Mouse (Mus musculus) spleen, adult 12 weeks (tissue): ENCODE data around the gene Tead1.

Source experiments
- DNase-seq: peaks from one replicate; pipeline ENCODE4 v3.0.0; 2022; ENCODE audit warnings: low spot score

Gene Tead1

DNA sequence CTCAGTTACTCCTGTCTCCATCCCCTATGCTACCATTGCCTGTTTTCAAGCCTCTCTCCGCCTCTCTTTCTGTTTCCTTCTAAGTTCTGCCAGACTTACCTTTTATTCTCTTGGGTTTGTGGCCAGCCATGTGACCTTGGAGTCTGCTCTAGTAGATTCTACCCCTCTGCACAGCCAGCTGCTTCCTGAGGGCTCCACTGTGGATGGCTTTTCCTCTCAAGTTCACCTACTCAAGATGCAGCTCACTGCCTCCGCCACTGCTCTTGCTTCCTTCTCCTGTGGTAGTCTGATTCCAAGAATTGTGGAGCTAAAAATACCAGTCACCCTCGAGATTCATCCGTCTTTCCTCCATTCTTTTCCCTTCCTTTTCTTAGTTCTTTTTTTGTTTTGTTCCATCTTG lies 140.7 kb downstream of the Tead1 start:
- DNase-seq, result no peak

DNA sequence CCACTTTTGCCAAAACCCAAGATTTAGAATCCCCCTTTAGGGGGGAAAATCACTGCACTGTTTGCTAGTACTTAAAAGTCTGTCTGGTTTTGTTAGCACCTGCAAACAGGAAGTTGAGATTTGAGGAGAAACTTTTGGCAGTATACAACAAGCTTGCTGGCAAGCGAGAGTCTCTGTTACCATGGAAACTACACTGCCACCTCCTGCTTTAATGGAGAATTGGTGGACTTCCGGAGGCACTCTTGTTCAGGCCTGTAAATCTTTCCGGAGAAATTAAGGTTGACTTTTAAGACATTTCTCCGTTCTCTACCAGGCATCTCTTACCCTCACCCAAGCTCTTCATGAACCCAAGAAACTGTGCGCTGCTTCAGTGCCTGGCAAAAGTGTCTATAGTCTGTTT lies 143.8 kb downstream of the Tead1 start:
- DNase-seq, result no peak

DNA sequence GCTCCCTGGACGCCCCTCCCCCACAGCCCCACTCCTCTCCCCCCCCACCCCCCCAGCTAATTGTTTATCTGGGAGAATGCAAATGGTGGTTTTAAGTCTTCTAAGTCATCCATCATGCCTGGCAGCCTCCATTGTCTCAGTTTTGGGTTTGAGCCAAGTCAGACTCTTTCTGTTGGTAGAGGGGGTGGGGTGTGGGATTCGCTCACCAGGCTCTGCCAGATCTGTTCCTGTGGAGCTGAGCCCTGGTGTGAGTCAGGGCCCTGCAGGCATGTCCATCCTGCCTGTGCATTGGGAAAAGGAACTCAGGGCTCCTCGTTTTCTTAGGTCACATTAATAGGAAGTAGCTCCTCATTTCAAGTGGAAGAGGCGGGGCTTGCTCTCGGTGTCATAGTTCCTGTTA lies 144.5 kb downstream of the Tead1 start:
- DNase-seq, result no peak

DNA sequence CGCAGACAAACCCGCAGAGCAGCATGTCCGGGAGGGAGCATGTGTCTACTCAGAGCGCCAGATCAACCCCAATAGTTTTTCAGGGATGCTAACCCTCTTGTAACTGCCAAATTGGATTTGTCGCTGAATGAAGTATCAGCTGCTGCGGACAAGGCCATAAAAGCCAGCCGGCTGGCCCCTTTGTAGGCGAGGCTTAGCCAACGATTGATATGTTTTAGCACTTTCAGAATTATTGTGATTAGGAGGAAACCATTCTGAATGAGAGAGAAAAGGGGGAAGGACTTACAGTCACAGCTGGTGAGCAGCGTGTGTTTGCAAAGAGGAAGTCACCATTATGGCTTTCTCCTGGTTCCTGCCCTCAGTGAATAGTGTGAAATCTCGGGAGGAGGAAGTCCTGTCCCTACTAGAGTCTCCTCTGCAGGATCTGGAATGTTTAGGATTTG lies 146.2 kb downstream of the Tead1 start:
- DNase-seq, result no peak

DNA sequence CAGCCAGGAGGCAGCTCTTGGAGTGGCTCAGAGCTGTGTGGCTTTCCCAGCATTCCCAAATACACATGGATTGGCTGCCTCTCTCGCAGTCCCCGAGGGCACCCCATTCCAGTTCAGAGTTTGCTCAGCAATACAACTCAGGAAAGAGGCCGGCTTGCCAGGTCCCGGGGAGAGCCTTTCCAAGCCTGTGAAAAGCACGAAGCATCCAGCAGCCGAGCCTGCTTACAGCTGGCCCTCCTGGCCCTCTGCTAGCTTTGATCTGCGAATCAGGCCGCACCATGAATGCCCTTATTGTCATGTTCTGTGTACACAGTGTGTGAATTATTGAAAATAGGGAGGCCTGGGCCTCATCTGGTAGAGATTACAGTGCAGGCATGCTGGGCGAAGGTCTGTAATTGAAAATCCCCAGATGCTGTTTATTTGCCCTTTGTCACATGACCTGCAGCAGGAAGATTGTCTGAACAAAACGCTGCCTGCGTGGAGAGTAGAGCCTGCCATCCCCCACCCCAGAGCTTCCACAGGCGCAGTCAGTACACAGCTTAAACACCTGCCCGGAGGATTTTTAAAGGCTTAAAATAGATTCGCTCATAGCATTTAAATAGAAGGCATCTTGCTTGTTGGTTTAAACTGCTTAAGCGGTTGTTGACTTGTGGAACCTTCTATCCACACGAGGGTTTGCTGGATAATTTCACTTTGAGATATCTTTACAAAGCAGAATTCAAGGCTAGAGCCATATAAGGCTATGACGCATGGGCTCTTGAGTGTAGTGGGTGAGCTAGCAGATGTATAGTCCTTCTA lies 147.2 kb downstream of the Tead1 start:
- no peak for DNase-seq

DNA sequence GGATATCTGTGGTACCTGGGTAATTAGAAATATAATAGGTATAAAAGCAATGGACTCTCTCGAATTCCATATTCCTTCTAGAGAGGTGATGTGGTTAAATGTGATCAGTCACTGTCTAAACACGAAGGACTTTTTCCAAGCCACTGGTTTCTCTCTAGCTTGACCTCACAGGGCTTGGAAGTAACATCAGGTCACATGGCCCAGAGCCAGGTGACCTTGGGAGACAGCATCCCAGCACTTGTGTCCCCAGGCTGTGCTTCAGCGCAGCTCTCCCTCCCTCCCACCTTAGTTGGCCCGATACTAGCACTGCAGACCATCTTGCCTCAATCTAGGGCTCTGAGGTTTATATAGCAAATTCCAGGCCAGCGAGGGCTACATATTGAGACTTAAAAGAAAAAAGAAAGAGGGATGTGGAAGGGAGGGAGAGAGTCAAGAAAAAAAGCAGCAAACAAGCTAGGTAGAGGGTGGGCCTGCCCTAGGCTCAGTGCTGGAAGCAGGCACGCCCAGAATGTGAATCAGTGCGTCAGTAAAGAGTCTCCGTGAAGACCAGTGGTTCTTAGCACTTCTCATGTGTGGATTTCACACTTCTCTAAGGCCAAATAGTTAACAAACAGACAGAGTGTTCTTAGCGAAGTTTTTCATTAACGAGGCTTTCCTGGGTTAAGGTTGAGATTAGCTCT lies 149.0 kb downstream of the Tead1 start:
- DNase-seq, result no peak

DNA sequence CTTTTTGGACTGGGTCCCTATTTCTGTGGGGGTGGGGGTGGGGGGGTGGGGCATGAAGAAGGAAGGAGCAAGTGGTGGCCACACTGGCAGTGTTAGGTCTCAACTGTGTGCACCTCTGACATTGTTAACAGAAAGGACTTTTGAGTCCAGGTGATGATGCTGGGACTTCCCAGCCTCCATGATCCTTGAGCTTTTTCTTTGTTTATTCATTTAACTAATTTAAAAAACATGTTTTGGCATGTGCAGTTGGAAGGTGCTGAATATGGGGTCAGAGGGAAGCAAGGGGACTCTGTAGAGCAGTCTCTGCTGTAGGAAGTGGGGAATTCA lies 149.5 kb downstream of the Tead1 start:
- no peak for DNase-seq

DNA sequence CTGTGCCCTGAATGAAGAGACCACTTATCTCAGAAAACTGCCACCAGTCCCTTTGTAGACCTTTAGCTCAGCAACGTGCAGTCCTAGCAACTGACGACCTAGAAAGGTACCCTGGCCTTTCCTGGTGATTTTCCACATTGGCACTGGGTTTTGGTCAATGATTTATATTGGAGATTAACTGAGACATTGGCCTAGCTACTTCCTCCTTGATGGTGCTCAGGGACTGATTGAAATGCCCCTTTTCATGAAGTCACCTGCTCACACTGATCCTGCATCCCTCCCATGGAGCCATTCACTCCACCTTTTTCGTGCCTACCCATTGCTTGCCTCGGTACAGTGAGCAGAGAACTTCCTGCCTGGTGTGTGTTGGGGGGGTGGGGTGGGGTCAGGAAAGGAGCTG lies 151.8 kb downstream of the Tead1 start:
- no peak for DNase-seq

DNA sequence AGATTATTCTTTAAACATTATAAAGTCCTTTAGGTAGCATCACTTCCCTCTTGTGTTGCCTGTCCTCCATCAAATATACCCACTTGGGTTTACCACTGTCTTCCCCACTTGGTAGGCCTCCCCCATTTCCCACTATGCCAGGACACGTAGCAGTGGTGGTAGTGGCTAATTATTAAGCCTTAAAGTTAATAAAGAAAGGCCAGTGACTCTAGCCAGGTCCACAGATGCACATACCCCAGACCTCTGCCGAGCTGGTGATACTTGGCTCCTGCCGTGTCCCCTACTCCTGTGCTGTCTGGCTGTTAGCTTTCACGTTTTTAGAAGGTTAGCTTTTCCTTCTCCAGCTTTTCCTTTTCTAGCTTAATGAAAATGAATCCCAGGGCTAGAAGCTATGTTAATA lies 152.3 kb downstream of the Tead1 start:
- DNase-seq, result no peak

DNA sequence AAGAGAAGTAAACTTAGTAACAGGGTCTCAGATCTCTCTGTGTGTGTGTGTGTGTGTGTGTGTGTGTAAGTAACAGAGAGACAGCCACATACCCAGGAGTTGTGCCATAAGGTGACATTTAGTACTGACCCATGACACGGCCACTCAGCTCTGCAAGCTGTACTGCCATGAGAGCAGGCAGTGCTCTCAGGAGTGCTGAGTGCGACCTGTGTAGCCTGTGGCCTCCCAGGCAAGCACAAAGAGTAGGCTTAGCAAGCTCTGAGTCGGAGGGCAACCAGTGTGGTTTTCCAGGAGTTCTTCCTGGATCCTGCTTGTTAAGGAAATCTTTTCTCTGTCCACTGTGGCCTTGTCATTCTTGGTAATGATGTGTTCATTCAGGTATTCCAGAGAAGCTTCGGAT lies 154.0 kb downstream of the Tead1 start:
- no peak for DNase-seq

DNA sequence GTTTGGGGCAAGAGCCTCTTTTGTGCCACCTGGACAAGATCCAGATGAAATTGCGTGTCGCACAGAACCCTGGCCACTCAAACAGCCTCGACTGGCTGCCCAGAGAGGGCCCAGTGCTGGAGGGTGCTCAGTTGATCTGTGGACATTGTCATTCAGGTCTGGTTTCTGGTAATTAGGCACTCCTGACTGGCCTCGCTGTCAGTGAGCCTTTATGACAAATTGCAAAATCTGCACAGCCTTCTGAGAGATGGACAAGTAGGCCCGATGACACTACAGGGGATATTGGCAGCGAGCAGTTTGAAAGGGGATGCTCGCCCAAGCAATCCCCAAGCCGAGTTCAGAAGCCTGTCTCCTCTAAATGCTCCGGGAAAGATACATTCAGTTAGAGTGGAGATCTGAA lies 157.0 kb downstream of the Tead1 start:
- DNase-seq, result no peak

DNA sequence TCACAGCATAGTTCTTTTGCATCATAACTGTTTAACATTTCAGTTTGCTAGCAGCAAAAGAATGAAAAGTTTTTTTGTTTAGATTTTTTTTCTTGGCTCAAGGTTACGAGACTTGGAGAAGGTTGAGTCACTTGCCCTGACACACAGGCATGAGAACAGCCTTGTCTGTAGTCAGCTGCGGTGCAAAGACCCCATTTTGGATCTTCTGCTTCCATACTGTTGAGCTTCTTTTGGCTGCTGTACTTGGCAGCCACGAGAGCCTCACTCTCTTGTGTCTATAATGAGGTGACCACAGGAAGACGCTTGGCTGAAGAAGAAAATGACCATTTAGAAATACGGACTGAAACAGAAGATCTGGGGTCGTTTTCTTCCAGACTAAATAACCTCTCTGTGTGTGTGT lies 159.0 kb downstream of the Tead1 start:
- no peak for DNase-seq

DNA sequence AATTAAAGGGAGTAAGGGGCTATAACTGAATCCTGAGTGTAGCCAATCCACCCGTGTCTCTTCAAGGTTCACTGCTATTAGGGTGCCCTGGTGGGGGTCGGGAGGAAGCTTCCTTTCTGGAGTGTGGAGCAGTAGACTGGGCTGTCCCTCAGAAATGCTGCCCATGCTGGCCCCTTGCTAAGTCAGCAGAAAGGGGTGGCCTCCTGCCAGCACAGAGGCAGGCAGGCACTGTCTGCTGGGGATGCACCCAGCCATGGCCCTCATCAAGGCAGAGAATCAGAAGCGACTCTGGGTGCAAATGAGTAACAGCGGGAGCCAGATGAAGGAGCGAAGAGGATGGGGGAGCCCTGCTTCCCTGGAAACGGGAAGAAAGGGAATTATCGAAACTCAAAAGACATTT lies 161.2 kb downstream of the Tead1 start:
- no peak for DNase-seq

DNA sequence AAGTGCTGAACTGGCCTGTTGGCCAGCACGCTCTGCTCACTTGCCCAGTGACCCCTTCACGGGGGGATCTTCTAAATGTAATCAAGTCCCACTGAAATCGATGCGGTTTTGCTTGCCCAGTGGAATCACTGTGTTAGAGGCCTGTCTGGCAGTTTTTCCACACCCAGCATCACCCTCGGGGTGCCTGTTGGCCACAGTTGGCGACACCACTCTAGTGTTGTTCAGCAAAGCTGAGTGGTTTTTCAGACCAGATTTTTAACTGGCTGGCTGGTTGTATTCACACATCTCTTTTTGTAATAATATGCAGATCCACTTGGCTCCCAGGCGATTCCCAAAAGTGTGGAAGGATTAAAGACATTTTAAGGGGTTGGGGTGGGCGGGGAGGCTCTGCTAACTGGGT lies 161.8 kb downstream of the Tead1 start:
- DNase-seq, result no peak

DNA sequence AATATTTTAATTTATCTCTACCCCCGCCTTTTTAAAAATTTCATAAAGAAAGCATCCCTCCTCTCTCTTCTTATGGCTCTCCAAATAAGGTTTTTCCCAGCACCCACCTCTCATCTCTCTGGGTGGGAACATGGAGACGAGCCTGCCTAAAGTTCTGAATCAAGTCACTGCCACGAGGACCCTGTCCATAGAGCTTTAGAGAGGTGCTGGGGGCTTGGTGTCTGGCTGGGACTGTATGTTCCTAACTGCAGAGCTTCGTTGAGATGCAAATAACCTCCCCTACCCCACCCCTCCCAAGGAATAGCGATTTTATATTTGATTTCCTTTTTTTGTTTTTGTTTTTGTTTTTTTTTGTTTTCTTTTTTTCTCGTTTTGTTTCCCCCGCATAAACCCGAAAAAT lies 162.4 kb downstream of the Tead1 start:
- no peak for DNase-seq

DNA sequence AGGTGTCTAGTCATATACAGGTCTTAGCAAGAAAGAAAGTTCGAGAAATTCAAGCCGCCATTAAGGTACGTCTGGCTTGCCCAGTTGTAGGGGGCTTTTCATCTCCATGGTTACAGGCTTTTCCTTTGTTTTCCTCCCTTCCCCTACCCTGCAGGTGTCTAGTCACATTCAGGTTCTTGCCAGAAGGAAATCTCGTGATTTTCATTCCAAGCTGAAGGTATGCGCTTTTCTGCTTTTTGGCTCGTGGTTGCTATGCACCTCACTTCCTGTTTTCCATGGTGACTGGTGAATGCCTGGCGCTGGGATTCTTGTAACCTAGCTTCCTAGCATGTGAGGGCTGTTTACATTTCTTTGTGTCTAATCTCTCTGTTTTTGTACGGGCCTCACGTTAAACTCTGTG lies 162.8 kb downstream of the Tead1 start:
- no peak for DNase-seq

DNA sequence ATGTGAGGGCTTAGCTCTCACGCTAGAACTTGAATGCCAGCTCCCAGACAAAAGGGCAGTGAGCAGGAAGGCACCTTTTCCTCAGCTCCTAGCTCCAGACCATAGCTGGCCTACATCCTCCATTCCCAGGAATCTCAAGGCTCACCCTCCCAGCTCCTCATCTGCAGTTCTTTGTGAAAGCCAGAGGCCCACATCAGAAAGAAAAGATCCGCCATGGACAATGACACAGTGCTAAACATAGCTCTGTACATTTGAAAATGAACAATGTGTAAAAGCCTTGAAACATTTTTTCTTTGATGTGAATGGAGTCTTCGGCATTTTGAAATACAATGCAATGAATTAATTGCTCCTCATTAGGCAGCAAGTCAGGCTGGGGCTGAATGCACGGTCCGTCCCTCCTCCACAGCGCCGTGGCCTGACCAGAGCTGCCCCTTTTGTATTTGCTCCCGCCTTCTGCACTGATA lies 172.2 kb downstream of the Tead1 start:
- DNase-seq, result no peak

DNA sequence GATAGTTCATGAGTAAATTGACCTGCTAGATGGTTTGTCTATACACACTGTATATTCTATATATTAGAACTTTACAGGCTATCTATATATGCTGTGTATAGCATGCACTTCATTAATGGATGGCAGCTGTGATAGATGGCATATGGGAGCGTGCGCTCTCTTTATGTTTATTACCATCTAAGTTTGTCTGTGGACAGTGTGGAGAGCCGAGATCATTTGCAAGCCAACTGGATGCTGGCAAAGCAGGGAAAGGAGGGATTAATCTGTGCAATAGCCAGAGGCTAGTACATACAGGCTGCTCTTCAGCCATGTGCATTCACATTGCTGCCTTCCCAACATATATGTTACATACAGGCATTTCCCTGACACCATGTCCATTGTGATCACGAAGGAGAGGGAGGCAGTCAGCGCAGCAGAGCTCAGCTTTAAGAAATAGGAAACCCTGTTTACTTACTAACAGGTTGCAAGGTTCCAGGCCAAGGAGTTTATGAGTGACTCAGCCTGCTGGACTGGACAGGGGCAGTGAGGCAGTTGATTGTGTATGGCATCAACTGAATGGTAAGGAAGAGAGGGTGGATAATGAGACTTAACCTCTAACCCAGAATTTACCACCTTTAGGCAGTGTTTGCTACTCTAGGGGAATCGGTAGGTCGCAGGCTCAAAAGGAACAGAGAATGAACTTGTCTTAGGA lies 173.2 kb downstream of the Tead1 start:
- DNase-seq, result no peak

DNA sequence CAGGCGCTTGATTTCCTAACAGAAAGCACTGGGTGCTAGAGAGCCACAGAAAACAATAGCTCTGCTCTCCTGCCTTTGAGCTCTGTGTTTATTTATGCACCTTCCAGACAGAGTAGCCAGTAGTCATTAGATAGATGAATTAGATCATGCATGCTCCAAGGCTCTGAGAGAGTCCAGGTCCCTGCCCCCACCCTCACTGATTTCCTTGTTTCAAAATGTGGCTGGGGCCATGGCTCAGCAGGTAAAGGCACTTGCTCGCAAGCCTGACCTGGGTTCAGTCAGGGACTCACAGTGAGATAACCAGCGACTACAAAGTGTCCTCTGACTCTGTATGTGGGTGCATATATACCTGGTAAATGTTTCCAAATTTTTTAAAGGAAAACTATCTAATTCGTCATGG lies 174.7 kb downstream of the Tead1 start:
- no peak for DNase-seq

DNA sequence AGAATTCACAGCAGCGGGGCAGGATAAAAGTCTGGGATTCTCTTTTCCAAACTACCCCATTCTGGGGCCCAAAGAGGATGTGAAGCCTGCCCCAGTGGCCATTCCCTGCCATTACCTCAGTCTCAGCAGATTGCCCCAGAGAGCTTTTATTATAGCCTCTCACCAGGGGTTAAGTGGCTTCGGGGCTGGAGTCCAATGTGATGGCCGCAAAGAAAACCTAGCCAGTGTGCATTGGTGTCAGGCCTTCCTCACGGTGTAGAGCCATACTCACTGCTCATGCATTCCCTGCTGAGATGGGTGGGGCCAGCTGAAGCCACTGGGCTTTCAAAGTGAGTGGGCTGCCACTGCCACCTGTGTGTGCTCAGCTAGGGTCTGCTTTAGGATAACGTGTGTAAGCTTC lies 175.4 kb downstream of the Tead1 start:
- DNase-seq, result no peak

DNA sequence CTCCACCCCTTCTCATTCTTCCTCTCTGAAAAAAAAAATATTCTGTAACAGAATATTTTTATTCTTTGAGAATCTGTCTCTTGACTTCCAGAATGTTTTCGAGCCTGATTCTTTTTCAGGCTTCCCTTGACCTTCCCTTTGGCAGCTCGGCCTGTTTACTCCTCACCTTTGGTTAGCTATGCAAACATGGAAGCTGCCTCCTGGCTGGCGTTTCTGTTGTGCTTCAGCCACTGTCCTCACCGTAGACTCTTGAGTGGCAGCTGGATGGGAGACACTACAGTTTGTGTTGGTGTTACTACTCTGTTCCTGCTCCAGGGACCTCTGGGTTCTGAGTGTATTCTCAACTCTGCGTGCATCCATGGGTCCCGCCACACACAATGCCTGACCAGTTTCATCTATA lies 176.3 kb downstream of the Tead1 start:
- DNase-seq, result no peak

DNA sequence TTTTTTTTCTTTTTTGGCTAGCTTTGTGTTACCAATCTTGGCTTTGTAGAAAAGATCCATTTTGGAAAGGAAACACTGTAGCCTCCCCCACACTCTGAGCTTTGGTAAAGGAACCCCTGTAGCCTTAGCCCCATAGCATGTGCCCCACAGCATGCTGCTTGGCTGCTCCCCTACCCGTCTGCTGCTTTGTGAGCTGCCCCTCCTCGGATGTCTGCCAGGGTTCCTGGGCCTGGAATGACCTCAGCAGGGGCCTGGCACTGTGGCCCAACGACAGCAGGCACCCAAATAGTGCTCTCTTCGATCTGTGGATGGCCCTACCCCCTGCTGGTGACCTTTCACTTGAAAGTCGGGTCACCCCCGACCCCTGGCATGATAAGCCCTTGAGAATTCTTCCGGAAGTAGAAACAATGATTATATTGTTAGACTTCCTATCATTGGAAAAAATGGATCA lies 177.0 kb downstream of the Tead1 start:
- DNase-seq, result no peak

DNA sequence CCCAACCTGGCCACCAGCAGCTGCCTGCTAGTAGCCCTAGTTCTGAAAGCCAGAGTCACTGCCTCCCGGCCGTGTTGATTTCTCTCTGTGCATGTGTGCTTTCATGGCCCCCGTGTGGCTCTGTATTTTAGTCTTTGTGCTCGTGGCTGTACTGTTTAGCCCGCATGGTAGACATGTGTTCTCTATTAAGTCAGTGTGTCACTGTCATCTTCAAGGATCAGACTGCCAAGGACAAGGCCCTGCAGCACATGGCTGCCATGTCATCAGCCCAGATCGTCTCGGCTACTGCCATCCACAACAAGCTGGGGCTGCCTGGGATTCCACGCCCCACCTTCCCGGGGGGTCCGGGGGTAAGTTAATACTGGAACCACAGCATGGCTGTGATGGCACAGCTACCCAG lies 177.5 kb downstream of the Tead1 start:
- DNase-seq, result no peak
